Mouse (Mus musculus) ES-E14 (cell line): ENCODE results near the gene Lypd6b.

Experiments
- CHD2 ChIP-seq: IDR thresholded peaks from 2 replicates; pipeline ENCODE4 v1.6.1; 2014; ENCODE audit warnings: mild to moderate bottlenecking, low read depth, low read length, inconsistent platforms
- HCFC1 ChIP-seq: IDR thresholded peaks from 2 replicates; pipeline ENCODE4 v1.6.1; 2012; ENCODE audit warnings: low read length, inconsistent platforms, borderline replicate concordance; ENCODE audit not compliant: insufficient read depth
- MAFK ChIP-seq: IDR thresholded peaks from 2 replicates; pipeline ENCODE4 v1.6.1; 2014; ENCODE audit warnings: mild to moderate bottlenecking, low read depth, low read length, inconsistent platforms; ENCODE audit not compliant: insufficient read depth
- ZC3H11A ChIP-seq: IDR thresholded peaks from 2 replicates; pipeline ENCODE4 v1.6.1; 2012; ENCODE audit warnings: low read depth, mild to moderate bottlenecking, inconsistent platforms, low read length, borderline replicate concordance
- ZNF384 ChIP-seq: IDR thresholded peaks from 2 replicates; pipeline ENCODE4 v1.6.1; 2012; ENCODE audit warnings: low read depth, low read length, inconsistent platforms

DNA sequence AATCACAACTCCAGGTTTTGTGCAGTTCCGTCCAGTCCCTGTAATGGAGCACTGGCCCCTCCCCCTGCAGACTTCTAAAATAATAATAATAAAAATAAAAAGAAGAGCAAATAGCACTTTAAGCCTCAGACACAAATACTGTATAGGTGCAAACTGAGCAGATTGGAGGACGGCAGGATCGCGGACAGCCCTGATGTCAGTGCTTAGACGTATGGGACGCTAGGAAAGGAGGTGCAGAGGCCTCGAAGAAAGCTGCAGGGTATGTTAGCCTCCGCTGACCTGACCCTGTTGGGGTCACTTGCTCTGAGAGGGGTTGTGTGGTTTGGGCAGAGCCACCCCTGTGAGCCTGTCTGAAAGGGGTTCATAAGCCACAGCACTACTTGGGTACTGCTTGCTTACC lies 17.0 kb downstream of the Lypd6b start:
- TF ChIP-seq CHD2: no peak
- no peak for TF ChIP-seq ZNF384
- no peak for TF ChIP-seq ZC3H11A
- TF ChIP-seq HCFC1: no peak
- no peak for TF ChIP-seq MAFK
